Comparison of ENCODE assay signal across 8 mouse cellular contexts in genomic region chr4:128991500-128992008, GRCm38 (mm10). TPM values are rescaled to one million over a fixed set of nuclear protein-coding genes. Genes with fewer than 3 reads are reported as not detected.
DNase-seq lines count a peak whose midpoint lies in the region; ATAC-seq and TF ChIP-seq lines count a peak whose summit lies in the region.

Gene Ak2 (plus strand): TSS chr4:128991958.

- TF ChIP-seq POLR2A in ES-Bruce4 (IDR thresholded peaks at IDR 0.05; ENCODE audit: insufficient read depth, low read length), result no peak
- TF ChIP-seq POLR2A in limb, embryonic 14.5 days (IDR thresholded peaks at IDR 0.05; ENCODE audit: borderline replicate concordance, extremely low read depth, insufficient read depth, insufficient read length), result no peak

- intact Hi-C loops in heart, postnatal 36 days (cut with DNase I), result loop anchor here (2.0 to 5.0 kb wide), 2 partner anchors 67 to 196 kb away; partner anchors contain the start of genes Rnf19b, S100pbp and Yars

- H3K4me3 ChIP-seq in C2C12 (ENCODE audit: insufficient read depth, poor library complexity, severe bottlenecking) (no peak within 1 kb of the TSS), ES-Bruce4 (ENCODE audit: low read depth, low read length) (no peak within 1 kb of the TSS)
- H3K4me3 ChIP-seq in limb, embryonic 14.5 days (replicated peaks; ENCODE audit: low read length), result peak within 1 kb of the TSS; percentile 87; the same call in 1 of the 2 replicates
- H3K4me3 ChIP-seq in stomach, embryonic 14.5 days (ENCODE audit: low read depth, low read length), result peak within 1 kb of the TSS; percentile 87; the same call in 1 of the 2 replicates

- H3K9me3 ChIP-seq in ES-Bruce4 (replicated peaks; ENCODE audit: control insufficient read depth, insufficient read depth, low read length, poor library complexity, severe bottlenecking), result no peaks in the 10 kb centered on the region
- no peaks in the 10 kb centered on the region for H3K9me3 ChIP-seq in limb, embryonic 14.5 days (ENCODE audit: control insufficient read depth, low read length)
- H3K9me3 ChIP-seq in stomach, embryonic 14.5 days (ENCODE audit: control insufficient read depth, low read depth, low read length), result no peaks in the 10 kb centered on the region

- WGBS in limb, embryonic 14.5 days, result 90% methylated on average over 9 of the region's 9 CpGs
- 88% methylated on average over 9 of the region's 9 CpGs for WGBS in stomach, embryonic 14.5 days

- H3K4me1 ChIP-seq in ES-Bruce4 (ENCODE audit: control insufficient read depth, insufficient read depth, low read length), result no peaks in the 10 kb centered on the region
- peaks cover 12% of the 10 kb centered on the region for H3K4me1 ChIP-seq in limb, embryonic 14.5 days (ENCODE audit: control insufficient read depth, insufficient read depth, low read length)
- H3K4me1 ChIP-seq in stomach, embryonic 14.5 days (ENCODE audit: control insufficient read depth, insufficient read depth, low read length), result peaks cover 17% of the 10 kb centered on the region

- TF ChIP-seq CTCF in C2C12 (IDR thresholded peaks at IDR 0.05; ENCODE audit: control insufficient read depth, insufficient read depth, insufficient read length) (no peak), ES-Bruce4 (IDR thresholded peaks at IDR 0.05; ENCODE audit: low read depth, low read length) (no peak)

- H3K79me3 ChIP-seq in C2C12 (ENCODE audit: low read depth), result peaks cover 34% of the 10 kb centered on the region

- TF ChIP-seq EP300 in ES-Bruce4 (IDR thresholded peaks at IDR 0.05; ENCODE audit: insufficient read depth, low read depth, low read length), result no peak

- H3K27me3 ChIP-seq in C2C12 (ENCODE audit: control insufficient read depth, insufficient read depth, insufficient read length), result no peaks in the 10 kb centered on the region
- H3K27me3 ChIP-seq in ES-Bruce4 (ENCODE audit: control insufficient read depth, insufficient read depth, low read length, poor library complexity, severe bottlenecking), result no peaks in the 10 kb centered on the region
- no peaks in the 10 kb centered on the region for H3K27me3 ChIP-seq in limb, embryonic 14.5 days (ENCODE audit: control insufficient read depth, insufficient read depth, low read length)
- no peaks in the 10 kb centered on the region for H3K27me3 ChIP-seq in stomach, embryonic 14.5 days (ENCODE audit: control insufficient read depth, insufficient read depth, low read length)

- no peak for DNase-seq in heart, postnatal 36 days
- no peak for DNase-seq in limb, embryonic 14.5 days (ENCODE audit: low spot score)
- no peak for DNase-seq in frontal cortex, postnatal 36 days (ENCODE audit: low spot score in 2 of 2)
- no peak for DNase-seq in spleen, postnatal 10 days (ENCODE audit: low spot score in 2 of 2)

- peaks cover 35% of the 10 kb centered on the region for H3K79me2 ChIP-seq in C2C12 (ENCODE audit: control insufficient read depth, insufficient read depth)

- H3ac ChIP-seq in C2C12 (ENCODE audit: control insufficient read depth, insufficient read length, low read depth), result no peak within 1 kb of the TSS

- no peak for ATAC-seq in erythroid progenitor cell, adult 5-6 weeks (replicated peaks; ENCODE audit: low FRiP score, poor library complexity, severe bottlenecking)
- no peak for ATAC-seq in limb, embryonic 14.5 days (ENCODE audit: low FRiP score, low read depth)
- ATAC-seq in stomach, embryonic 14.5 days (ENCODE audit: insufficient number of reproducible peaks, insufficient read depth, low FRiP score, low read depth), result no peak

- peaks cover 21% of the 10 kb centered on the region for H3K36me3 ChIP-seq in C2C12 (ENCODE audit: control insufficient read depth, insufficient read depth)
- H3K36me3 ChIP-seq in ES-Bruce4 (ENCODE audit: control insufficient read depth, insufficient read depth, low read length, poor library complexity, severe bottlenecking), result peaks cover 8% of the 10 kb centered on the region
- H3K36me3 ChIP-seq in limb, embryonic 14.5 days (ENCODE audit: control insufficient read depth, insufficient read depth, low read length), result peaks cover 11% of the 10 kb centered on the region; the same call in 1 of the 2 replicates
- H3K36me3 ChIP-seq in stomach, embryonic 14.5 days (ENCODE audit: control insufficient read depth, insufficient read depth, low read length), result no peaks in the 10 kb centered on the region

- H3K9ac ChIP-seq in ES-Bruce4 (ENCODE audit: low read depth, poor library complexity, severe bottlenecking), result no peak within 1 kb of the TSS
- no peak within 1 kb of the TSS for H3K9ac ChIP-seq in limb, embryonic 14.5 days (ENCODE audit: low read depth, low read length, severe bottlenecking)
- H3K9ac ChIP-seq in stomach, embryonic 14.5 days (replicated peaks; ENCODE audit: low read depth, low read length), result no peak within 1 kb of the TSS

- H3K4me2 ChIP-seq in limb, embryonic 14.5 days (replicated peaks; ENCODE audit: low read depth, low read length, severe bottlenecking), result peak within 1 kb of the TSS; percentile 22
- no peak within 1 kb of the TSS; the same call in 1 of the 2 replicates for H3K4me2 ChIP-seq in stomach, embryonic 14.5 days (replicated peaks; ENCODE audit: low read depth, low read length)

- H3K27ac ChIP-seq in ES-Bruce4 (ENCODE audit: insufficient read depth, low read length), result no peak within 1 kb of the TSS
- 0 out of 2 replicates have a peak within 1 kb of the TSS, but pooled peaks have one; percentile 53 for H3K27ac ChIP-seq in limb, embryonic 14.5 days (replicated peaks; ENCODE audit: low read depth, low read length)
- H3K27ac ChIP-seq in stomach, embryonic 14.5 days (ENCODE audit: low read length), result no peak within 1 kb of the TSS

TF ChIP-seq in C2C12, 6 proteins besides CTCF, POLR2A, EP300 and RAD21:
- TF ChIP-seq FOSL1 (IDR thresholded peaks at IDR 0.05; ENCODE audit: insufficient read depth, low read length, poor library complexity, severe bottlenecking) (no peak), MYOD1 (IDR thresholded peaks at IDR 0.05; ENCODE audit: control insufficient read depth, insufficient read length, low read depth) (no peak), USF1 (IDR thresholded peaks at IDR 0.05; ENCODE audit: low read depth) (no peak), MAX (IDR thresholded peaks at IDR 0.05) (no peak), MYOG (IDR thresholded peaks at IDR 0.05; ENCODE audit: control insufficient read depth, extremely low read depth, insufficient read length) (no peak)

RNA-seq across cellular contexts. Expression of gene Ak2, which starts in this region (rescaled TPM):
- 176 TPM for polyA plus RNA-seq in C2C12 (2012; fragmentation: generic; extraction: Trizol)
- polyA plus RNA-seq in ES-Bruce4 (2011; ENCODE audit: insufficient read depth, insufficient read length, low read depth, missing spikeins), result 204 and 208 TPM in 2 replicates
- total RNA-seq in erythroid progenitor cell, adult 5-6 weeks (2015; ENCODE audit: low replicate concordance), result 29.2 and 36.9 TPM in 2 replicates
- 25.0 and 34.1 TPM in 2 replicates for total RNA-seq in erythroid progenitor cell, adult 5-6 weeks (2017; ENCODE audit: low replicate concordance)
- total RNA-seq in heart, postnatal 36 days (2021), result 10 to 100 TPM; 67.6 to 71.0 TPM
- 94.7 and 127 TPM in 2 replicates for polyA plus RNA-seq in limb, embryonic 14.5 days (2012; rRNA removed)
- 153 and 165 TPM in 2 replicates for polyA plus RNA-seq in limb, embryonic 14.5 days (2014; fragmentation: Nextera tagmentation; extraction: Ambion mirVana)
- 123 and 127 TPM in 2 replicates for polyA plus RNA-seq in stomach, embryonic 14.5 days (2014; fragmentation: Nextera tagmentation; extraction: Ambion mirVana)

Comparison
In these comparisons a context has a peak if more than half of its experiments do, and no peak if none do; other contexts are left out.
1. H3K4me3 ChIP-seq: peak in limb, embryonic 14.5 days (single experiment) and stomach, embryonic 14.5 days (single experiment); none in C2C12 (single experiment) and ES-Bruce4 (single experiment).